Mouse (Mus musculus): ENCODE measurements around the gene Tcf7l1.

DNA sequence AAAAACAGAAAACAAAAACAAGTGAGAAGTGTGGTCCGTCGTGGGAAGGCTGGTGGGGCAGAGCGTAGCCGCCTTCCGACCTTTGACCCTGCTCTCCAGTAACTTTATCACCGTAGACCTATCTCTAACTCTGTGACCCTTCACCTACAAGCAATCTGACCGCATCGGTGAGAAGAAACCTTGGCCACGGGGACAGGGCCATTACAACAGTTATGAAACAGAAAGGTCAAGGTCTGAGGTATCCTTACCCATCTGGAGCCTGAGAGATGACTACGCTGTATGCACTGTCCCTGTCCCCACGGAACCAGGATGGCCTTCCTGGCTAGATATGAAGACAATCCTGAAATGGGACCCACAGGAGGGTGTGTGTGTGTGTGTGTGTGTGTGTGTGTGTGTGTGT, 204.9 kb downstream of the Tcf7l1 start:
- TF ChIP-seq POLR2A (IDR thresholded peaks at IDR 0.05; ENCODE audit: borderline replicate concordance, control insufficient read depth, low read depth, low read length) = no peak
- TF ChIP-seq CTCF (IDR thresholded peaks at IDR 0.05; ENCODE audit: control insufficient read depth, insufficient read depth, low read length) = no peak

Data from bone marrow, adult 2 months (tissue).